Mouse (Mus musculus): ENCODE results near the gene Mta2. TPM values are rescaled to one million over a fixed set of nuclear protein-coding genes. Genes with fewer than 3 reads are reported as not detected.
A peak's percentile ranks its signal among the peaks of the same experiment; 100 is the strongest.
"Not testable (repeated sequence)": the region's sequence is repeated elsewhere in the genome, so short reads cannot be mapped to it uniquely, and the experiment has no call there.

Gene Mta2
- polyA plus RNA-seq (2015; fragmentation: Nextera tagmentation; extraction: Ambion mirVana), result 130 and 139 TPM in 2 replicates

GRCm38 (mm10) chr19:8941515-8942217 is at the start of gene Mta2:
Mta2 (plus strand) TSS chr19:8941875.
- peak; percentile 95 for ATAC-seq
- Histone ChIP-seq H3K4me3 (replicated peaks) (peak within 1 kb of the TSS; percentile 96), H3K9me3 (no peaks in the 10 kb centered on the region), H3K27me3 (replicated peaks) (no peaks in the 10 kb centered on the region), H3K9ac (peak within 1 kb of the TSS; percentile 99), H3K4me2 (replicated peaks) (peak within 1 kb of the TSS; percentile 69), H3K4me1 (replicated peaks) (peaks cover 29% of the 10 kb centered on the region), H3K36me3 (peaks cover 15% of the 10 kb centered on the region), H3K27ac (peak within 1 kb of the TSS; percentile 99)
- WGBS, result under 1% methylated on average over 64 of the region's 64 CpGs

GRCm38 (mm10) chr19:8892829-8893766 is 48.6 kb upstream of the Mta2 start, which contains the start of gene Ints5:
Ints5 (plus strand) TSS chr19:8893005.
- peaks cover 26% of the 10 kb centered on the region for H3K4me1 ChIP-seq (replicated peaks)
- H3K9me3 ChIP-seq, result no peaks in the 10 kb centered on the region
- peak within 1 kb of the TSS; percentile 66 for H3K4me2 ChIP-seq (replicated peaks)
- no peaks in the 10 kb centered on the region for H3K27me3 ChIP-seq (replicated peaks)
- peak within 1 kb of the TSS; percentile 71 for H3K4me3 ChIP-seq (replicated peaks)
- peak within 1 kb of the TSS; percentile 91 for H3K9ac ChIP-seq
- ATAC-seq, result peak; percentile 61
- peak within 1 kb of the TSS; percentile 92 for H3K27ac ChIP-seq
- WGBS, result 2% methylated on average over 54 of the region's 54 CpGs
- peaks cover 9% of the 10 kb centered on the region; the same call in 1 of the 2 replicates for H3K36me3 ChIP-seq

- H3K27me3 ChIP-seq (replicated peaks), result no peaks in the 10 kb centered on the region
- no peak overlapping the region; the same call in 1 of the 2 replicates for H3K4me2 ChIP-seq (replicated peaks)
- H3K36me3 ChIP-seq, result peaks cover 9% of the 10 kb centered on the region; the same call in 1 of the 2 replicates
- H3K4me3 ChIP-seq (replicated peaks), result no peak overlapping the region
- H3K27ac ChIP-seq, result no peak overlapping the region
- peaks cover 22% of the 10 kb centered on the region for H3K4me1 ChIP-seq (replicated peaks)
- no peaks in the 10 kb centered on the region for H3K9me3 ChIP-seq
- no peak overlapping the region; the same call in 1 of the 2 replicates for H3K9ac ChIP-seq
- ATAC-seq, result no peak
- 95% methylated on average over 9 of the region's 9 CpGs for WGBS
Measured at GRCm38 (mm10) chr19:8895397-8895960, 46.2 kb upstream of the Mta2 start.

- not testable (repeated sequence) for H3K36me3 ChIP-seq; H3K27ac ChIP-seq; H3K9me3 ChIP-seq; ATAC-seq; H3K27me3 ChIP-seq (replicated peaks); H3K4me3 ChIP-seq (replicated peaks)
- WGBS, result 73% methylated on average over 5 of the region's 5 CpGs
- Histone ChIP-seq H3K4me1 (replicated peaks) (peaks cover 22% of the 10 kb centered on the region), H3K4me2 (replicated peaks) (peak overlapping the region; percentile 64; the same call in 1 of the 2 replicates), H3K9ac (peak overlapping the region; percentile 53; the same call in 1 of the 2 replicates)
Measured at GRCm38 (mm10) chr19:8896231-8896630, 45.4 kb upstream of the Mta2 start.

- Histone ChIP-seq H3K4me1 (replicated peaks) (peaks cover 22% of the 10 kb centered on the region), H3K4me2 (replicated peaks) (peak overlapping the region; percentile 64), H3K36me3 (peaks cover 12% of the 10 kb centered on the region; the same call in 1 of the 2 replicates), H3K4me3 (replicated peaks) (peak overlapping the region; percentile 87), H3K27ac (peak overlapping the region; percentile 91), H3K9ac (peak overlapping the region; percentile 53)
- not testable (repeated sequence) for H3K27me3 ChIP-seq (replicated peaks); H3K9me3 ChIP-seq
- WGBS, result 20% methylated on average over 21 of the region's 21 CpGs
- peak; percentile 60 for ATAC-seq
Measured at GRCm38 (mm10) chr19:8897211-8897864, 44.3 kb upstream of the Mta2 start.

- Histone ChIP-seq H3K27ac (peak within 1 kb of the TSS; percentile 91), H3K4me2 (replicated peaks) (peak within 1 kb of the TSS; percentile 66), H3K4me3 (replicated peaks) (peak within 1 kb of the TSS; percentile 87), H3K27me3 (replicated peaks) (no peaks in the 10 kb centered on the region), H3K9ac (peak within 1 kb of the TSS; percentile 94), H3K4me1 (replicated peaks) (peaks cover 22% of the 10 kb centered on the region), H3K9me3 (no peaks in the 10 kb centered on the region), H3K36me3 (peaks cover 13% of the 10 kb centered on the region; the same call in 1 of the 2 replicates)
- peak; percentile 99 for ATAC-seq
- under 1% methylated on average over 49 of the region's 53 CpGs for WGBS
Measured at GRCm38 (mm10) chr19:8897865-8898495, 43.7 kb upstream of the Mta2 start, which contains the start of gene Ganab. Ganab (plus strand) TSS chr19:8898071.

GRCm38 (mm10) chr19:8898576-8898975 is 43.1 kb upstream of the Mta2 start:
- Histone ChIP-seq H3K4me1 (replicated peaks) (peaks cover 21% of the 10 kb centered on the region), H3K4me2 (replicated peaks) (peak overlapping the region; percentile 66), H3K27me3 (replicated peaks) (no peaks in the 10 kb centered on the region), H3K9me3 (no peaks in the 10 kb centered on the region), H3K4me3 (replicated peaks) (peak overlapping the region; percentile 87), H3K27ac (peak overlapping the region; percentile 87), H3K36me3 (peaks cover 13% of the 10 kb centered on the region; the same call in 1 of the 2 replicates), H3K9ac (peak overlapping the region; percentile 94)
- WGBS, result 5% methylated on average over 13 of the region's 13 CpGs
- no peak for ATAC-seq

- WGBS, result 27% methylated on average over 3 of the region's 3 CpGs
- Histone ChIP-seq H3K9me3 (no peaks in the 10 kb centered on the region), H3K27me3 (replicated peaks) (no peaks in the 10 kb centered on the region), H3K4me2 (replicated peaks) (peak overlapping the region; percentile 66), H3K4me3 (replicated peaks) (peak overlapping the region; percentile 87), H3K9ac (peak overlapping the region; percentile 94), H3K36me3 (peaks cover 13% of the 10 kb centered on the region; the same call in 1 of the 2 replicates), H3K27ac (no peak overlapping the region), H3K4me1 (replicated peaks) (peaks cover 17% of the 10 kb centered on the region)
- ATAC-seq, result no peak
Measured at GRCm38 (mm10) chr19:8899079-8899478, 42.6 kb upstream of the Mta2 start.

- Histone ChIP-seq H3K27ac (no peak overlapping the region), H3K9me3 (no peaks in the 10 kb centered on the region), H3K9ac (no peak overlapping the region), H3K27me3 (replicated peaks) (no peaks in the 10 kb centered on the region), H3K4me3 (replicated peaks) (no peak overlapping the region), H3K4me1 (replicated peaks) (no peaks in the 10 kb centered on the region), H3K4me2 (replicated peaks) (no peak overlapping the region), H3K36me3 (peaks cover 32% of the 10 kb centered on the region)
- WGBS, result 95% methylated on average over 5 of the region's 5 CpGs
- no peak for ATAC-seq
Measured at GRCm38 (mm10) chr19:8903412-8903811, 38.3 kb upstream of the Mta2 start.

- no peak overlapping the region for H3K4me2 ChIP-seq (replicated peaks)
- no peak for ATAC-seq
- H3K27me3 ChIP-seq (replicated peaks), result no peaks in the 10 kb centered on the region
- H3K9me3 ChIP-seq, result no peaks in the 10 kb centered on the region
- no peak overlapping the region for H3K4me3 ChIP-seq (replicated peaks)
- peaks cover 69% of the 10 kb centered on the region for H3K36me3 ChIP-seq
- WGBS, result 90% methylated on average over 6 of the region's 6 CpGs
- H3K9ac ChIP-seq, result no peak overlapping the region
- no peaks in the 10 kb centered on the region for H3K4me1 ChIP-seq (replicated peaks)
- H3K27ac ChIP-seq, result no peak overlapping the region
Measured at GRCm38 (mm10) chr19:8908531-8908930, 33.1 kb upstream of the Mta2 start.

GRCm38 (mm10) chr19:8911810-8912209 is 29.9 kb upstream of the Mta2 start:
- H3K36me3 ChIP-seq, result peaks cover 81% of the 10 kb centered on the region
- 92% methylated on average over 5 of the region's 5 CpGs for WGBS
- no peak for ATAC-seq

More at GRCm38 (mm10) chr19:8911810-8912209, 29.9 kb upstream of the Mta2 start:
- Histone ChIP-seq H3K9me3 (no peaks in the 10 kb centered on the region), H3K4me3 (replicated peaks) (no peak overlapping the region), H3K27ac (no peak overlapping the region), H3K4me1 (replicated peaks) (no peaks in the 10 kb centered on the region), H3K27me3 (replicated peaks) (no peaks in the 10 kb centered on the region), H3K4me2 (replicated peaks) (no peak overlapping the region), H3K9ac (no peak overlapping the region)
